Mouse (Mus musculus): Measurements from ENCODE around the gene Pecam1. TPM values are rescaled to one million over a fixed set of nuclear protein-coding genes. Genes with fewer than 3 reads are reported as not detected.
"Not testable (repeated sequence)": the region's sequence is repeated elsewhere in the genome, so short reads cannot be mapped to it uniquely, and the experiment has no call there.

The Pecam1 gene
- polyA plus RNA-seq, 1 experiment from 2014 or later = 69.9 TPM

DNA sequence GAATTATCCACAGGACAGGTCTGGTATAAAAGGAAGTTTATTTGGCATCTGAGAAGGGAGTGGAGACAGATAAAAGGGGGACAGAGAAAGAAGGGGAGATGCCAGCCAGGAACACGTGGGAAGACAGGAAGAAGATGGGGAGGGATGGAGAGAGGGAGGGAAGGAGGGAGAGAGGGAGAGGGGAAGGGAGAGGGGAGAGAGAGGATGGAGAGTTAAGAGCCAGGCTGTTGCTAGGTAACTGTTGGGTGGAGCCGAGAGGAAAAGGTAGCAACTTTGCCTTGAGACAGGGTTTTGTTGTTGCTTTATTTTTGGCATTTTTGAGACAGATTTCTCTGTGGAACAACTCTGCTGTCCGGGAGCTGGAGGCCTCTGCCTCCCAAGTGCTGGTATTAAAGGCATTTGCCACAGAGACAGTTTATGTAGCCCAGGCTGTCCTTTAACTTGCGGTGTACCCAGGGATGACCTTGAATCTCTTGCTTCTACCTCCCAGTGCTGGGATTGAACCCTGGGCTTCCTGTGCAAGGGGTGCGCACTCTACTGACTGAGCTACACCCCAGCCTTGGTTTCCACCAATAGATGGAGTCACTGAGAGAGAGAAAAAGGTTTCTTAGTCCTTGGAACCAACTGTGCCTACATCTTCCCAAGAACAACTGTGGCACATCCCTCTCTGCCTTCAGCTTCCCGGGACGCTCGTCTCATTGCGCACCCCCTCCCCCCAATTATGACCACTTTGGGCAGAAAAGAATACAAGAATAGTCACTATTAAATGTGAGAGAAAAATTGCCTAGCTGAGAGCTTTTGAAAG, 111.7 kb downstream of the Pecam1 start:
- WGBS = 42% methylated on average over 9 of the region's 9 CpGs
- H3K4me3 ChIP-seq (ENCODE audit: control insufficient read depth in 1 of 2, insufficient read depth in 1 of 2, low read depth in 1 of 2, low read length in 2 of 2) = no peak overlapping the region
- no peaks in the 10 kb centered on the region for H3K27me3 ChIP-seq (ENCODE audit: control insufficient read depth, insufficient read depth, low read length)
- H3K4me2 ChIP-seq (ENCODE audit: low read length) = peak overlapping the region; percentile 16; the same call in 1 of the 2 replicates
- no peak for ATAC-seq (ENCODE audit: insufficient number of reproducible peaks, insufficient read depth, low FRiP score, low read depth)
- H3K36me3 ChIP-seq (ENCODE audit: control insufficient read depth, insufficient read depth, low read length) = no peaks in the 10 kb centered on the region
- H3K27ac ChIP-seq (replicated peaks in 1 of 2; ENCODE audit: control insufficient read depth in 1 of 2, insufficient read depth in 1 of 2, low read depth in 2 of 2, low read length in 2 of 2) = peak overlapping the region in 1 of 2 experiments; percentile 45; a peak in 1 of 4 replicates
- peaks cover 20 to 22% of the 10 kb centered on the region in 2 experiments for H3K4me1 ChIP-seq (ENCODE audit: control insufficient read depth in 2 of 2, insufficient read depth in 2 of 2, low read length in 2 of 2)
- no peak overlapping the region for H3K9ac ChIP-seq (ENCODE audit: low read length)
- H3K9me3 ChIP-seq (ENCODE audit: control insufficient read depth, low read length) = no peaks in the 10 kb centered on the region

DNA sequence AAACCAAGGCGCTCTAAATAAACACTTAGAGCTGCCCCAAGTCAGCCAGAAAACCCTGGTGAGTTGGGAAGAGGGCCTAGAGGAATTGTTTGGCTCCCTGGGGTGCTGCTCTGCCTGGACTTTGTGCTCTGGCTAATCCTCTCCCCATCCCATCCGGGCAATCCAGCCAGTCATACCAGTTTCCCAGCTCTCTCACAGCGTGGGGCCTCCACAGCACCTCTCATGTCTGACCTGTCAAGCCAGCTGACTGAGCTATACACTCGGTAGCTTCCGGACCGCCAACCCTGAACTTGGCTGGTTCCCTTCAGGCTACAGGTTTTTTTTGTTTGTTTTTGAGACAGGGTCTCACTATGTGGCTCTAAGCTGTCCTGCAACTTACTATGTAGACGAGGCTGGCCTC, 112.7 kb downstream of the Pecam1 start:
- no peak overlapping the region for H3K4me2 ChIP-seq (ENCODE audit: low read length)
- no peak overlapping the region for H3K9ac ChIP-seq (ENCODE audit: low read length)
- ATAC-seq (ENCODE audit: insufficient number of reproducible peaks, insufficient read depth, low FRiP score, low read depth) = no peak
- H3K27me3 ChIP-seq (ENCODE audit: control insufficient read depth, insufficient read depth, low read length) = no peaks in the 10 kb centered on the region
- no peak overlapping the region for H3K27ac ChIP-seq (replicated peaks in 1 of 2; ENCODE audit: control insufficient read depth in 1 of 2, insufficient read depth in 1 of 2, low read depth in 2 of 2, low read length in 2 of 2)
- no peaks in the 10 kb centered on the region for H3K9me3 ChIP-seq (ENCODE audit: control insufficient read depth, low read length)
- no peaks in the 10 kb centered on the region for H3K36me3 ChIP-seq (ENCODE audit: control insufficient read depth, insufficient read depth, low read length)
- H3K4me1 ChIP-seq (ENCODE audit: control insufficient read depth in 2 of 2, insufficient read depth in 2 of 2, low read length in 2 of 2) = peaks cover 20 to 22% of the 10 kb centered on the region in 2 experiments
- no peak overlapping the region for H3K4me3 ChIP-seq (ENCODE audit: control insufficient read depth in 1 of 2, insufficient read depth in 1 of 2, low read depth in 1 of 2, low read length in 2 of 2)
- 41% methylated on average over 7 of the region's 7 CpGs for WGBS

DNA sequence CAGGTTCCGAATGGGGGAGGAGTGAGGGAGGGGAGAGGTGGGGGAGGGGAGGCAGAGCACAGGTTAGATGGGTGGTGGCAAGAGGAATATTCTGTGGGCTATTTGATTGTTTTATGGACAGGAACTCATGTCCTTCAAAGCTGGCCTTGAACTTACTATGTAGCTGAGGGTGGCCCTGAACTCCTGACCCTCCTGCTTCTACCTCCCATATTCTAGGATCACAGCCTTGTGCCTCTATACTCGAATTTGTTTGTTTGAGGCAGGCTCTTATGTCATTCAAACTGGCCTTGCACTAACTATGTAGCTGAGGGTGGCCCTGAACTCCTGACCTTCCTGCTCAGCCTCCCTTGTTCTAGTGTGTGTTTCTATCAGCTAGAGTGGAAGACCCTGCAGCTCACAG, 114.5 kb downstream of the Pecam1 start:
- H3K36me3 ChIP-seq (ENCODE audit: control insufficient read depth, insufficient read depth, low read length) = no peaks in the 10 kb centered on the region
- no peak overlapping the region for H3K4me3 ChIP-seq (ENCODE audit: control insufficient read depth in 1 of 2, insufficient read depth in 1 of 2, low read depth in 1 of 2, low read length in 2 of 2)
- H3K9me3 ChIP-seq (ENCODE audit: control insufficient read depth, low read length) = 0 out of 2 replicates have a peak, but pooled peaks cover 4% of the 10 kb centered on the region
- WGBS = 56% methylated on average over 2 of the region's 2 CpGs
- no peak overlapping the region for H3K27ac ChIP-seq (replicated peaks in 1 of 2; ENCODE audit: control insufficient read depth in 1 of 2, insufficient read depth in 1 of 2, low read depth in 2 of 2, low read length in 2 of 2)
- H3K9ac ChIP-seq (ENCODE audit: low read length) = no peak overlapping the region
- H3K27me3 ChIP-seq (ENCODE audit: control insufficient read depth, insufficient read depth, low read length) = no peaks in the 10 kb centered on the region
- peaks cover 18 to 20% of the 10 kb centered on the region in 2 experiments for H3K4me1 ChIP-seq (ENCODE audit: control insufficient read depth in 2 of 2, insufficient read depth in 2 of 2, low read length in 2 of 2)
- no peak overlapping the region for H3K4me2 ChIP-seq (ENCODE audit: low read length)
- no peak for ATAC-seq (ENCODE audit: insufficient number of reproducible peaks, insufficient read depth, low FRiP score, low read depth)

DNA sequence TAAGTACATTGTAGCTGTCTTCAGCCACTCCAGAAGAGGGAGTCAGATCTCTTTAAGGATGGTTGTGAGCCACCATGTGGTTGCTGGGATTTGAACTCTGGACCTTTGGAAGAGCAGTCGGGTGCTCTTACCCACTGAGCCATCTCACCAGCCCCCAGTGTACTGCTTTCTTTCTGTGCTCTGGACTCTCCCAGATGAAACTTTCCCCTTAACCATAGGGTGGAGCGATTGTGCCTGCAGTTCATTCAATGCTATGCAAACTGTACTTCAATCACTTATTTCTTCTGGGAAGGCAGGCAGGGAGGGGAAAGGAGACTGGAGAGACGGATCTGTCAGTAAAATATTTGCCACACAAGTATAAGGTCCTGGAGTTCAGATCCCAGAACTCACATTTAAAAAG, 116.3 kb downstream of the Pecam1 start:
- WGBS = 87% methylated on average over 3 of the region's 3 CpGs

DNA sequence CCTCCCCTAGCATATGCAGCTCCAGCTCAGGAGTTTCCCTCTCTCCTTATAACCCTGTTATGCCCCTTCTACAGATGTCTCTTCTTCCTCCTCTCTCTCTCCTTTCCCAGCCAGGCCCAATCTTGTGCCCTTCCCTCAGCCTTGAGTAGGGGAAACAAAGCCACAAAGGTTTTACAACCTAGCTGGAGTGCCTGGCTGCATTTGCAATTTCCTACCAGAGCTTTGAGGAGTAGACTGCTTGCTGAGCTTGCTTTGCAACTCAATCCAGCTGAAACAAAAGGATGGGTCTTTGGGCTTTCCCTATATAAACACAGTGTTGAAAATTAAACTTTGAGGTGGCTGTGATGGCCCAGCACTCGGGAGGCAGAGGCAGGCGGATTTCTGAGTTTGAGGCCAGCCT, 117.0 kb downstream of the Pecam1 start:
- 0 out of 2 replicates have a peak, but pooled peaks cover 4% of the 10 kb centered on the region for H3K9me3 ChIP-seq (ENCODE audit: control insufficient read depth, low read length)
- WGBS = 90% methylated on average over 2 of the region's 2 CpGs
- H3K36me3 ChIP-seq (ENCODE audit: control insufficient read depth, insufficient read depth, low read length) = no peaks in the 10 kb centered on the region
- 0 out of 4 replicates have a peak, but pooled peaks cover 0 to 2% of the 10 kb centered on the region in 2 experiments for H3K4me1 ChIP-seq (ENCODE audit: control insufficient read depth in 2 of 2, insufficient read depth in 2 of 2, low read length in 2 of 2)
- no peak overlapping the region for H3K9ac ChIP-seq (ENCODE audit: low read length)
- H3K27me3 ChIP-seq (ENCODE audit: control insufficient read depth, insufficient read depth, low read length) = no peaks in the 10 kb centered on the region
- ATAC-seq (ENCODE audit: insufficient number of reproducible peaks, insufficient read depth, low FRiP score, low read depth) = no peak
- no peak overlapping the region for H3K4me3 ChIP-seq (ENCODE audit: control insufficient read depth in 1 of 2, insufficient read depth in 1 of 2, low read depth in 1 of 2, low read length in 2 of 2)
- no peak overlapping the region for H3K27ac ChIP-seq (replicated peaks in 1 of 2; ENCODE audit: control insufficient read depth in 1 of 2, insufficient read depth in 1 of 2, low read depth in 2 of 2, low read length in 2 of 2)
- H3K4me2 ChIP-seq (ENCODE audit: low read length) = no peak overlapping the region

More for the DNA sequence above, 116.3 kb downstream of the Pecam1 start:
- not testable (repeated sequence) for H3K4me3 ChIP-seq (ENCODE audit: control insufficient read depth in 1 of 2, insufficient read depth in 1 of 2, low read depth in 1 of 2, low read length in 2 of 2); H3K36me3 ChIP-seq (ENCODE audit: control insufficient read depth, insufficient read depth, low read length); H3K4me1 ChIP-seq (ENCODE audit: control insufficient read depth in 2 of 2, insufficient read depth in 2 of 2, low read length in 2 of 2); H3K27me3 ChIP-seq (ENCODE audit: control insufficient read depth, insufficient read depth, low read length); H3K9me3 ChIP-seq (ENCODE audit: control insufficient read depth, low read length); H3K27ac ChIP-seq (replicated peaks in 1 of 2; ENCODE audit: control insufficient read depth in 1 of 2, insufficient read depth in 1 of 2, low read depth in 2 of 2, low read length in 2 of 2); H3K9ac ChIP-seq (ENCODE audit: low read length); ATAC-seq (ENCODE audit: insufficient number of reproducible peaks, insufficient read depth, low FRiP score, low read depth); H3K4me2 ChIP-seq (ENCODE audit: low read length)

DNA sequence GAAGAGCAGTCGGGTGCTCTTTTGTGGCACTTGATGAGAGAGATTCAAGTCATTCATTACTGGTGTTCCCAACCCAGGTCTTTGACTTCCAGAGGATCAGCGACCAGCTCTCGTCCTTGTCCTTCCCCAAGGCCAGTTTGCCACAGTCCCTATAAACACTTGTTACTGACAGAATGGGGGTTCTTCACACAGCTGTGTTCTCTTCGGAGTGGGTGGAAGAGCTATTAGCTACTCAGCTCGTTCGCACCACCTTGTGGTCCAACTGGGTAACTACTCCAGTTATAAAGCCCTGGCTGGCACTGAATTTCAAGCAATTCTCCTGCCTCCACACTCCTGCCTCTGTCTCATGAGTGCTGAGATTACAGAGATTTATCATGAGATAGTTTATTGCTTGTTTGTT, 122.7 kb downstream of the Pecam1 start:
- Histone ChIP-seq H3K4me1 (ENCODE audit: control insufficient read depth in 2 of 2, insufficient read depth in 2 of 2, low read length in 2 of 2) (peaks cover 2 to 3% of the 10 kb centered on the region in 2 experiments; a peak in 2 of 4 replicates), H3K9ac (ENCODE audit: low read length) (no peak overlapping the region), H3K27ac (replicated peaks in 1 of 2; ENCODE audit: control insufficient read depth in 1 of 2, insufficient read depth in 1 of 2, low read depth in 2 of 2, low read length in 2 of 2) (no peak overlapping the region), H3K27me3 (ENCODE audit: control insufficient read depth, insufficient read depth, low read length) (no peaks in the 10 kb centered on the region), H3K36me3 (ENCODE audit: control insufficient read depth, insufficient read depth, low read length) (no peaks in the 10 kb centered on the region), H3K9me3 (ENCODE audit: control insufficient read depth, low read length) (0 out of 2 replicates have a peak, but pooled peaks cover 4% of the 10 kb centered on the region), H3K4me2 (ENCODE audit: low read length) (no peak overlapping the region), H3K4me3 (ENCODE audit: control insufficient read depth in 1 of 2, insufficient read depth in 1 of 2, low read depth in 1 of 2, low read length in 2 of 2) (no peak overlapping the region)
- ATAC-seq (ENCODE audit: insufficient number of reproducible peaks, insufficient read depth, low FRiP score, low read depth) = no peak
- WGBS = 19% methylated on average over 6 of the region's 6 CpGs

DNA sequence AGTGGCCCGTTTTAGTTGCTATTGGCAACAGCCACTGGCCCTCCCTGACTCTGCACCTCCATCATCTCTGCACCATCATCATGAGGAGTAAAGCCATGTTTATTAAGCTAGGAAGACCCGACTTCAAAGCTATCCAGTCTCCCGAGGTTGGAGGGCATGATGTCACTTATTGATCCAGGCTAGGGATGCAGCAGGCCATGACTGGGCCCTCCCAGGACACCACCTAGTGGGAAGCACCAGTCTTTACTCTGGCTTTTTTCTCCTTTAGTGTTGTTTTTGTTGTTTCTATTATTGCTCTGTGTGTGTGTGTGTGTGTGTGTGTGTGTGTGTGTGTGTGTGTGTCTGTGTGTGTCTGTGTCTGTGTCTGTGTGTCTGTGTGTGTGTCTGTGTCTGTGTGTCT, 124.9 kb downstream of the Pecam1 start:
- H3K36me3 ChIP-seq (ENCODE audit: control insufficient read depth, insufficient read depth, low read length) = no peaks in the 10 kb centered on the region
- WGBS = 51% methylated on average over 3 of the region's 3 CpGs
- no peak for ATAC-seq (ENCODE audit: insufficient number of reproducible peaks, insufficient read depth, low FRiP score, low read depth)

More for the DNA sequence above, 124.9 kb downstream of the Pecam1 start:
- Histone ChIP-seq H3K27me3 (ENCODE audit: control insufficient read depth, insufficient read depth, low read length) (no peaks in the 10 kb centered on the region), H3K27ac (replicated peaks in 1 of 2; ENCODE audit: control insufficient read depth in 1 of 2, insufficient read depth in 1 of 2, low read depth in 2 of 2, low read length in 2 of 2) (no peak overlapping the region), H3K9ac (ENCODE audit: low read length) (no peak overlapping the region), H3K4me2 (ENCODE audit: low read length) (no peak overlapping the region), H3K4me1 (ENCODE audit: control insufficient read depth in 2 of 2, insufficient read depth in 2 of 2, low read length in 2 of 2) (peaks cover 11 to 19% of the 10 kb centered on the region in 2 experiments), H3K4me3 (ENCODE audit: control insufficient read depth in 1 of 2, insufficient read depth in 1 of 2, low read depth in 1 of 2, low read length in 2 of 2) (no peak overlapping the region), H3K9me3 (ENCODE audit: control insufficient read depth, low read length) (no peaks in the 10 kb centered on the region)

All from heart, embryonic 14.5 days (tissue).